7 mouse cellular contexts compared by ENCODE assay signal in the genomic region with DNA sequence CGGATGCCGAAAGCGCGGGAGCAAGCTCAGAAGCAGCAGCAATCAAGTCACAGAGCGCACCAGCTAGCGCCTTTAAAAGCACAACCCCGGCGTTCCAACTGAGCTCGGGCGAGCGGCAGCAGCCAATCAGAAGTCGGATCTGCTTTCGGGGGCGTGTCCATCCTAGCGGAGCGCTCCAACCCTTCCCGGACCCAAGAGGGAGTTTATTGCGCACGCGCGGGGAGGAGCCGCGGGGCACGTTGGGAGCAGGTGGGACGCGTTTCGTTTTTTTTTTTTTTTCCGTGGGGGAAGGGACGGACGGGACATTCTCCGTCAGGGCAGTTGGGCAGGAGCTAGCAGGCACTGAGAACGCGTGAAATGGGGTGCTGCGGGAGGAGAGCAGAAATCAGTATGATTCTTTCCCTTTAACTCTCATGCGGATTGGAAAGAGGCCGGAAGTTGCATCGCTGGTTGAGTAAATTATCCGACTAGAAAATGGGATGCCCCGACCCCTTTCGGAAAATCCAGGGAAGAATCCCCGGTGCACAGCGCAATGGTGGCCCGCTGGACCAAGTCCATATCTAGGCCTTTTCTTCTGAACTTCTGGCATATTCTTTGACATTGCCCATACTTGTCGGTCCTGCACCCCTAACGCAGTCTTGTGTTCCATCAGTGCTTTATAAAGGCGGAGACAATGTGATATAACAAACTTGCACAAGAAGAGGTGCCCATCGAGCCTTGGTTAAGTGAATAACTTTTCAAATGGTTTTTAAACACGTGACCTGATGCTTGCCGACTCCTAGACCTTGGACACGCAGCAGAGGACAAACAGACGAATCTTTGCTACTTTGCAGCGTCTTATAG. TPM values are rescaled to one million over a fixed set of nuclear protein-coding genes. Genes with fewer than 3 reads are reported as not detected.
DNase-seq lines count a peak whose midpoint lies in the region; ATAC-seq and TF ChIP-seq lines count a peak whose summit lies in the region.

Dbi (minus strand) TSS at position 110 of the 843 bp plus-strand sequence.
3110009E18Rik (plus strand) TSS at position 219 of the 843 bp plus-strand sequence.

- H3K9me3 ChIP-seq in intestine, postnatal 0 days (ENCODE audit: control insufficient read depth): no peaks in the 10 kb centered on the region
- no peaks in the 10 kb centered on the region for H3K9me3 ChIP-seq in midbrain, embryonic 12.5 days

- peak within 1 kb of the TSS; percentile 49 for H3K4me3 ChIP-seq in intestine, postnatal 0 days (ENCODE audit: low read depth, low read length)
- H3K4me3 ChIP-seq in midbrain, embryonic 12.5 days: peak within 1 kb of the TSS; percentile 55
- H3K4me3 ChIP-seq in small intestine, adult 2 months (ENCODE audit: low read depth, low read length): peak within 1 kb of the TSS; percentile 77

- peak; percentile 94 for TF ChIP-seq POLR2A in small intestine, adult 2 months (IDR thresholded peaks at IDR 0.05; ENCODE audit: low read depth, low read length)

- TF ChIP-seq CTCF in intestine, postnatal 0 days (IDR thresholded peaks at IDR 0.05; ENCODE audit: low read depth): peak; percentile 44
- no peak for TF ChIP-seq CTCF in small intestine, adult 2 months (IDR thresholded peaks at IDR 0.05; ENCODE audit: extremely low read depth, insufficient read length, insufficient replicate concordance, low read depth, low read length)

- peaks cover 7% of the 10 kb centered on the region; the same call in 1 of the 2 replicates for H3K36me3 ChIP-seq in intestine, postnatal 0 days (ENCODE audit: control insufficient read depth, insufficient read depth)
- peaks cover 6% of the 10 kb centered on the region for H3K36me3 ChIP-seq in midbrain, embryonic 12.5 days
- H3K36me3 ChIP-seq in small intestine, adult 2 months (ENCODE audit: control insufficient read depth, insufficient read depth, low read length): peaks cover 23% of the 10 kb centered on the region

- H3K9ac ChIP-seq in intestine, postnatal 0 days (ENCODE audit: low read depth, low read length): peak within 1 kb of the TSS; percentile 51
- H3K9ac ChIP-seq in midbrain, embryonic 12.5 days (replicated peaks): peak within 1 kb of the TSS; percentile 55

- intact Hi-C loops in left cerebral cortex, postnatal 4 days (cut with DNase I): no loop called here

- H3K4me1 ChIP-seq in intestine, postnatal 0 days (replicated peaks; ENCODE audit: control insufficient read depth, insufficient read depth, low read length): 0 out of 2 replicates have a peak, but pooled peaks cover 12% of the 10 kb centered on the region
- peaks cover 31% of the 10 kb centered on the region for H3K4me1 ChIP-seq in midbrain, embryonic 12.5 days
- H3K4me1 ChIP-seq in small intestine, adult 2 months (ENCODE audit: control insufficient read depth, insufficient read depth, insufficient read length, low read length): peaks cover 33% of the 10 kb centered on the region

- peak; percentile 87 for ATAC-seq in intestine, postnatal 0 days
- peak; percentile 94 for ATAC-seq in midbrain, embryonic 12.5 days (ENCODE audit: low FRiP score, low read depth)

- H3K4me2 ChIP-seq in intestine, postnatal 0 days (replicated peaks; ENCODE audit: low read depth): peak within 1 kb of the TSS; percentile 74
- H3K4me2 ChIP-seq in midbrain, embryonic 12.5 days (replicated peaks): peak within 1 kb of the TSS; percentile 76

- under 1% methylated on average over 52 of the region's 52 CpGs for WGBS in intestine, postnatal 0 days
- 2% methylated on average over 52 of the region's 52 CpGs for WGBS in midbrain, embryonic 12.5 days
- WGBS in small intestine, adult 2 months: under 1% methylated on average over 52 of the region's 52 CpGs

- DNase-seq in adrenal gland, adult 2 months: peak; percentile 99
- peak; percentile 98 for DNase-seq in embryo, embryonic 11.5 days (ENCODE audit: low read depth, low spot score)
- peak; percentile 95 to 99 for DNase-seq in gastrocnemius, postnatal 4 days (ENCODE audit: low spot score in 2 of 2)
- peak; percentile 99 for DNase-seq in left cerebral cortex, postnatal 4 days

- no peaks in the 10 kb centered on the region for H3K27me3 ChIP-seq in intestine, postnatal 0 days (replicated peaks; ENCODE audit: control insufficient read depth, insufficient read depth, low read length)
- no peaks in the 10 kb centered on the region for H3K27me3 ChIP-seq in midbrain, embryonic 12.5 days
- no peaks in the 10 kb centered on the region for H3K27me3 ChIP-seq in small intestine, adult 2 months (ENCODE audit: control insufficient read depth, insufficient read depth, low read length)

- H3K27ac ChIP-seq in intestine, postnatal 0 days (ENCODE audit: low read depth, low read length): peak within 1 kb of the TSS; percentile 91
- H3K27ac ChIP-seq in midbrain, embryonic 12.5 days (replicated peaks): peak within 1 kb of the TSS; percentile 91
- H3K27ac ChIP-seq in small intestine, adult 2 months (ENCODE audit: insufficient read depth, low read depth, low read length): peak within 1 kb of the TSS; percentile 98

RNA-seq across cellular contexts. Expression of gene Dbi, which starts in this region (rescaled TPM):
- total RNA-seq in adrenal gland, adult 2 months (2021): 1,000 to 10,000 TPM; 1,195 to 1,389 TPM
- polyA plus RNA-seq in adrenal gland, adult 2 months (2012; rRNA removed): 375 and 512 TPM in 2 replicates
- total RNA-seq in gastrocnemius, postnatal 4 days (2021): 100 to 1,000 TPM; 389 to 439 TPM
- 3,066 and 3,164 TPM in 2 replicates for polyA plus RNA-seq in intestine, postnatal 0 days (2015; fragmentation: Nextera tagmentation; extraction: Ambion mirVana)
- total RNA-seq in left cerebral cortex, postnatal 4 days (2021): 100 to 1,000 TPM; 335 to 344 TPM
- 590 and 616 TPM in 2 replicates for polyA plus RNA-seq in midbrain, embryonic 12.5 days (2016; fragmentation: Nextera tagmentation; extraction: Ambion mirVana)
- 419 and 468 TPM in 2 replicates for polyA plus RNA-seq in small intestine, adult 2 months (2012; rRNA removed)

RNA-seq across cellular contexts. Expression of gene 3110009E18Rik, which starts in this region (rescaled TPM):
- 10 to 100 TPM; 11.7 to 12.2 TPM for total RNA-seq in adrenal gland, adult 2 months (2021)
- 0.59 and 0.68 TPM in 2 replicates for polyA plus RNA-seq in adrenal gland, adult 2 months (2012; rRNA removed)
- total RNA-seq in gastrocnemius, postnatal 4 days (2021): 1 to 10 TPM; 5.5 to 9.0 TPM
- polyA plus RNA-seq in intestine, postnatal 0 days (2015; fragmentation: Nextera tagmentation; extraction: Ambion mirVana): 8.2 and 8.7 TPM in 2 replicates
- 10 to 100 TPM; 11.2 to 11.8 TPM for total RNA-seq in left cerebral cortex, postnatal 4 days (2021)
- 24.5 and 25.3 TPM in 2 replicates for polyA plus RNA-seq in midbrain, embryonic 12.5 days (2016; fragmentation: Nextera tagmentation; extraction: Ambion mirVana)
- not detected in 2 replicates for polyA plus RNA-seq in small intestine, adult 2 months (2012; rRNA removed)

Comparison
In these comparisons a context has a peak if more than half of its experiments do, and no peak if none do; other contexts are left out.
1. Peak in every context shown above with its lines: DNase-seq, ATAC-seq, H3K4me3 ChIP-seq and H3K27ac ChIP-seq.